Mouse (Mus musculus) monocyte, adult 2 months (primary cell): ENCODE measurements around the gene Glis2.
A peak's percentile ranks its signal among the peaks of the same experiment; 100 is the strongest.

ENCODE experiments used
- DNase-seq, 2 experiments: peaks; one replicate each; pipeline ENCODE4 v3.0.0; 2022; ENCODE audit warnings: low spot score in 2 of 2, low read depth in 1 of 2

The Glis2 gene

GRCm38 (mm10) chr16:4655764-4656570 lies 61.5 kb downstream of the Glis2 start:
- no peak for DNase-seq

GRCm38 (mm10) chr16:4656571-4657081 lies 62.1 kb downstream of the Glis2 start:
- no peak for DNase-seq

- no peak for DNase-seq
Measured at GRCm38 (mm10) chr16:4658781-4659245, 64.3 kb downstream of the Glis2 start.

GRCm38 (mm10) chr16:4659326-4659725 lies 64.8 kb downstream of the Glis2 start:
- no peak for DNase-seq

DNA sequence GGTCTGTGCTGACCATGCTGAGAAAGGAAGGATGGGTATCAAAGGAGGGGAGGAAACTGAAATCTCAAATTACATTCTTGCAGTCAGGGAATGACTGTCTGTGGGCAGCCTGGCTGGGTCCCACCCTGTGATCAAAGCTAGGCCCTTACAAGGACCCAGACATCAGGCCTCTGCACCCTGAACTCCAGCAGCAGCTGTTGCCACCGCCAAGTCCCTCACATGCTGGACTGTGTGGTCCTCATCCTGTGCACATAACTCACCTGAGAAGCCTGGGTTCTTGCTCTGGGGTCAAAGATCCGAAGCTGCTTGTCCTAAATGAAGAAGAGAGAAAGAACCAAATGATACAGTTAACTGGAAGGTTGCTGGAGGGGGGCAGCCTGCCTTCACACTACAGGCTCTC lies 67.1 kb downstream of the Glis2 start:
- DNase-seq: no peak

DNA sequence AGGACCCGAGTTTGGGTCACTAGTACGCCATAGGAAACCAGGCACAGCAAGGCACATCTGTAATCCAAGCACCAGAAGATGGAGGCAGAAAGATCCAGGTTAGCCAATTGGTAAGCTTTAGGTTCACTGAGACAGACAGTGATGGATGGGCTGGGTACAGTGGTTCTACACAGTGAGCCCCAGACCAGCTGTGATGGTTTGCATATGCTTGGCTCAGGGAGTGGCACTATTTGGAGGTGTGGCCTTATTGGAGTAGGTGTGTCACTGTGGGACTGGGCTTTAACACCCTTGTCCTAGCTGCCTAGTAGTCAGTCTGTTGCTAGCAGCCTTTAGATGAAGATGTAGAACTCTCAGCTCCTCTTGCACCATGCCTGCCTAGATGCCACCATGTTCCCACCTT lies 69.3 kb downstream of the Glis2 start:
- DNase-seq: no peak

- DNase-seq: no peak
Measured at GRCm38 (mm10) chr16:4665726-4666125, 71.2 kb downstream of the Glis2 start.

GRCm38 (mm10) chr16:4667190-4667808 lies 72.8 kb downstream of the Glis2 start:
- DNase-seq: peak; percentile 33 to 56

DNA sequence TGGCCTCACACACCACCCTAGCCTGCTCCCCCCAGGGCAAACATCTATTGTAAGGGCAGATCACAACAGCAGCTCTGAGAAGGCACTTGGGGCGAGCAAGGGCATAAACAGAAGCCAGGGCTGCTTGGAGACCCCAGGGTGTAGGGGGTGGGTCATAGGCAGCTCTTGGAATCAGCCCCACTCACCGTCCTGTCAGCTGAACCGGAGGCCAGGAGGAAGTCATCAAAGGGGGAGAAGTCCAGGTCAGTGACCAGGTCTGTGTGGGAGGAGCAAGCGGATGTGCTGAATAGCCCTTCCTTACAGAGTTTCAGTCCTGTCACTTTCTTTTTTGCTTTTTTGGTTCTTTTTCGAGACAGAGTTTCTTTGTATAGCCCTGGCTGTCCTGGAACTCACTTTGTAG lies 75.8 kb downstream of the Glis2 start:
- DNase-seq: no peak

GRCm38 (mm10) chr16:4674091-4674490 lies 79.6 kb downstream of the Glis2 start:
- peak in 1 of 2 experiments; percentile 22 for DNase-seq
